Mouse (Mus musculus) kidney, adult 9 months (tissue): ENCODE measurements around the gene Stag1.

ENCODE experiments used
- DNase-seq: peaks from one replicate; pipeline ENCODE4 v3.0.0; 2022

Stag1 gene

DNA sequence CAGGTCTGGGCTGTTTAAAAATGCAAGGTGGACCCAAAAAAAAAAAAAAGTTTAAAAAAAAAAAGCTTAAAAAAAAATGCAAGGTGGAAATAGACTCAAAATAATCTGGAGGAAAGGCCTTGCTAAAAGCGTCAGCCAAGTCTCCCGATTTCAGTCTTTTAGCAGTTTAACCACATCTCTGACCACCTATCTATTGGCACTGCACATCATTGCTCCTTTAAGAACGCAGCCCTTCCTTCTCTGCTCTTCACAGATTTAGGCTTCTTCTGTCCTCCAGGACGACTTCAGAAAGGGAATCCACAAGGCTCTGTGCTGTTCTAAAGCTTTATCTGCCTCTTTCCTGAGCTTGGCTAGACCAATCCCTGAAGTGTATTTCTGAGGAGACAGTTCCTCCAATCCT lies 366.5 kb downstream of the Stag1 start:
- no peak for DNase-seq

DNA sequence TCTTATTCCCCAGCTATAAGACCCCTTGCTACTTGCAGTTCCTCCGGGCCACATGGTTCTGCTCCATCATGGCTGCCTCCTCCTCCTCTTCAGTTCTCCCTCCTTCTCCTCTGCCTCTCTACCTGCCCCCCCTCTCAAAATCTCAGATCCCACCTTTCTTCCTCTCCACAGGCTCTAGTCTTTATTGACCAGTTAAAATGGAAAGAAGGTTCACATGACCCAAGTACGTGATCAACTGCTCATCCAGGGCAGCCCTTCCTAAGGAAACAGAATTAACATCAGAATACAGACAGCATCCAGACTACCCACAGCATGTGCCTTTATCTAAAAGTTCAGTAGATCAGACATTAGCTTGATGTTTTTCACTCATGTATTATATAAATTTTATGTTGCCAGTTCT lies 371.9 kb downstream of the Stag1 start:
- no peak for DNase-seq

DNA sequence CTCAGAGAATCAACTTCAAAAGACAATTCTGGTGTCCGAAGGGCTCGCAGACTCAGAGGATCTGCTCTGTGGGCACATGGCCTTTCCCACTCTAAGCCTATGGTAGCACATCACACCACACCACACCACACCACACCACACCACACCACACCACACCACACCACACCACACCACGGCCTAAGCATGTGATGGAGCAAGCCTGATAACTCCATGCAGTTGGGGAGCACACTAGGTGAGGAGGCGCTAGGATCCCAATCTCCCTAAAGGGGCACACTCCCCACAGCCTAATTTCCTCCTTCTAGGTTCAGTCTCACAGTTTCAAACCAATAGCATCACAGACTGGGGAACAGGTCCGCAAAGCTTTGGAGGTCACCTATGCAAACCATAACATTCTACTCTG lies 381.1 kb downstream of the Stag1 start:
- no peak for DNase-seq

DNA sequence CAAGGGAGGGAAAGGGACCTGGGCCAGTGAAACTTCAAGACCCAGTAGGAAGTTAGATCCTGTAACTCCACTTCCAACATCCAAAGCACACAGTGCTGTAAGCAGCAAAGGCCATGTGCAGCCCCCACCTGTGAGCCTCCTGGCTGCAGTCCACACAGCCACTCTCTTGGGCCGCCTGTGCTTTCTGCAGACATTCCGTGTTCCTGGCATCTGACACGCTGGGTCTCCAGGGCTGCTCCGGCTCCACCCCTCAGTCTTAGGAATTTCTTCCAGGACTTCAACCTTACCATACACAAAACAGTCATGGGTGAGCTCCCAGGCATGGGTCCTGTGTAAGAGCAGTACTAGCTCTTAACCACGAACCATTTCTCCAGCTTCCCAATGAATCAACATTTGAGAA lies 381.7 kb downstream of the Stag1 start:
- DNase-seq: no peak

GRCm38 (mm10) chr9:100982786-100983185 lies 385.2 kb downstream of the Stag1 start:
- DNase-seq: no peak

- DNase-seq: no peak
Measured at GRCm38 (mm10) chr9:100984381-100985310, 387.0 kb downstream of the Stag1 start.

DNA sequence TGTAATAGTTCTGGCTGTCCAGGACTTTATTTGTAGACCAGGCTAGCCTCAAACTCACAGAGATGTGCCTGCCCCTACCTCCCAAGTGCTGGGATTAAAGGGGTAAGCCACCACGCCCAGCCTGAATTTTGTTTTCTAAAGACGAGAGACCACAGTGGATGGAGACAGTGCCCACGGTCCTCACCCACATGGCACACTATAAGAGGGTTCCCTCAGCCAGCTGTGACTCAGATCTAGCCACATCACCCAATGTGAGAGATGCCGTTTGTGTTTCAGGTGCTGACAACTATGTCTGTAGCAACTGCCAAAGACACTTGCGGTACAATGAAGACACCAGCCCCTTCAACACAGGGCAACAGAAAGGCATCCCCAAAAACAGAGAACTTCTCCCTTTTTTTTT lies 389.4 kb downstream of the Stag1 start:
- no peak for DNase-seq

DNA sequence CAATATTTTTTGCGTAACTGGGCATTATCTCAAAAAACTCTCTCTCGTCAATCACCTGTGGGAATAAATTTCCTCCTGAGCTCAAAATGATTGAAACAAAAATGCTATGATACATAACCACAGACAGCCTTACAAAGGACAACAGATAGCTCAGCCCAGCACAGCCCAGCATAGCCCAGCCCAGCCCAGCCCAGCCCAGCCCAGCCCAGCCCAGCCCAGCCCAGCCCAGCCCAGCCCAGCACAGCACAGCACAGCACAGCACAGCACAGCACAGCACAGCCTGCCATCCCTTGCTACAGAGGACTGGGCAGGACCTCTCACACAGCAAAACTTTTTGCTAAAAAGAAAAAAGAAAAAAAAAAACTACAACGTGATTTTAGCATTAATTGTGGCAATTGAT lies 390.3 kb downstream of the Stag1 start:
- no peak for DNase-seq

GRCm38 (mm10) chr9:100990609-100991008 lies 393.0 kb downstream of the Stag1 start:
- DNase-seq: no peak

DNA sequence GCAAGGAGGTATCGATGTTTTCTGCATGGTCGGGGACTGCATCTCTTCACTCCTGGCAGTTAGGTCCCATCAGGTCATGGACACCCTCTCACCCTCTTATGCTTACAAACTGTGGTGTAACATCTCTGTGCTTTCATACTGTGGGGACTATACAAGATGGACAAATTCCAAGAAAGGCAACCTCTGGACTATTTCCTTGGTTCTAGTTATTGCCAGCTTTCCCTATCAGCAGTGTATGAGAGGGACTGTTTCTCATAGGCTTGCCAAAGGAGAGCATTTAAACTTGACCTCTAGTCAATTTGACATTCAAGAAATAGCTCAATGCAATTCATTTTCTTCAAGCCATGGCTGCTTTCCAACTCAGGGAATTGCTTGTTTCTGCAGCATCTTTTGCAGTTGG lies 393.7 kb downstream of the Stag1 start:
- DNase-seq: peak; percentile 8

DNA sequence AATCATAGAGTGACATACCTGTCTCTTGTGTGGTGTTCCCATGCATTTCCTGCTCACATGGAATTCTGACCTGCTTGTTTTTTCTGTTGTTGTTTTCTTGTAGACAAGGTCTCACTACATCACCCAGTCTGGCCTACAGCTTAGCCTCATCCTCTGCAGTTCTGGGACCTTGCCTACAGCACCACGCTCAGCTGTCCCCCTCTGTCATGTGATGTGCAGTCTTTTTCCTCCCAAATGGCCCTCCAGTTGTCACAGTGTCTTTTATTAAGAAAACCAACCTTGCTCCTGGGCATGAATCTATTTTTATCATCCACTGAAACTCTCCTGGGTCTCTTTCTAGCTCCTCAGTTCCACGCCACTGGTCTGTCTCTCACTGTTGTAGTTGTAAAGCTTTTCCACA lies 394.6 kb downstream of the Stag1 start:
- no peak for DNase-seq

DNA sequence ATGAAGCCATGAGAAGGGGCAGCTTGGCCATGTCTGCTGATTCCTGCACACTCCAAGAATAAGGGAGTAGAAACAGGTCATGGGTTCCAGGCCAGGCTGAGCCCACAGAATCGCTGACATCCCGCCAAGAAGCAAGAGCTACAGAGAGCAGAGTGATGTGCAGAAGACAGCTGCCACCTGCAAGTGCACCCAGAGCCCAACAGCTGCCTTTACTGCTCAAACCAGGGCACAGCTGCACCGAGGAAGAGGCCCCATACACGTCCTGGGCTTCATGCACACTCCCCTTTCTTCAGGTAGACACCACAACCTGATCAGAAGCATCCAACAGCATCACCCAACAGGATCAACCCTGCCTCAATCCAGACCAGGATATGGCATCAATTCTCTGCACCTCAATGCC lies 396.3 kb downstream of the Stag1 start:
- DNase-seq: no peak

GRCm38 (mm10) chr9:100997138-100997537 lies 399.5 kb downstream of the Stag1 start:
- DNase-seq: no peak

- DNase-seq: peak; percentile 17
Measured at GRCm38 (mm10) chr9:101002053-101002452, 404.5 kb downstream of the Stag1 start.

- DNase-seq: no peak
Measured at GRCm38 (mm10) chr9:101002841-101003240, 405.2 kb downstream of the Stag1 start.

- DNase-seq: no peak
Measured at GRCm38 (mm10) chr9:101003302-101003701, 405.7 kb downstream of the Stag1 start.

DNA sequence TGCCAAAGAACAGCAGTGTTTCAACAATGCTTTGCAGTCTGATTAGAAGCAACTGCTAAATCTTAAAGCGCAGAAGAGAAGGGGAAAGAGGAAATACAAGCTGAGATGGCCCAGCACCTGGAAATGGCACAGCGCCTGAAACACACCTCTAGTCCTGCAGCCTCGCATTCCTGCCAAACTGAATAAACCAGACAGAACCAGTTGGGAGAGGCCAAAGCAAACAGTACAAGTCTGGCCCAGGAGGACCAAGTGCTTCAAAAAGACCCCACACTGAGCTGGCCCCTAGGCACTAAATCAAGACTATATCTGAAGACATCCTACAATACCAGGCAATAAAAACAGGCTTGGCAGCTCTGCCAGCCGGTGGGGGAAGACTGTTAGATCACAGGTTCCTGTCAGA lies 408.3 kb downstream of the Stag1 start:
- DNase-seq: peak; percentile 34
